Mouse (Mus musculus): ENCODE results near the gene Olfr366. TPM values are rescaled to one million over a fixed set of nuclear protein-coding genes. Genes with fewer than 3 reads are reported as not detected.
"Not testable (repeated sequence)": the region's sequence is repeated elsewhere in the genome, so short reads cannot be mapped to it uniquely, and the experiment has no call there.

The Olfr366 gene
- not detected in 2 replicates for total RNA-seq (2015)
- total RNA-seq (2017), result not detected in 2 replicates

DNA sequence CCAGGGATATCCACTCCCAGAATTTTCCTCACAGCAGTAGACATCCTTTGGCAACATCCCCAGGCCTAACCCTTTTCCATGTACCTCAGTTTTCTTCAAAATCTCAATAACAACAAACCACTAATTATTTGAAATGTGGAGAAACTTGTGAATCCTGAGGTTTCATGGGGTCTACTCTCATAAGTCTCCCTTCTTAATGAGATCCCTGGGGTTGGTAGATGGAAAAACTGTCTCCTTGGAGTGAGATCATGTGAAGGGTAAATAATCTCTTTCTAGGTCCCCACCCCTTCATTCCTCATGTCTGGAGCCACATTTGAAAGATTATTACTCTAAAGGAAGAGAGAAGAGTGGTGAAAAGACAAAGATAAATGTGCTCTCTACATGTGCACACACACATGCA, at the start of gene Olfr366:
TSS of gene Olfr366 (plus strand) at position 301 of the 400 bp plus-strand sequence.
- ATAC-seq (replicated peaks; ENCODE audit: poor library complexity), result no peak

DNA sequence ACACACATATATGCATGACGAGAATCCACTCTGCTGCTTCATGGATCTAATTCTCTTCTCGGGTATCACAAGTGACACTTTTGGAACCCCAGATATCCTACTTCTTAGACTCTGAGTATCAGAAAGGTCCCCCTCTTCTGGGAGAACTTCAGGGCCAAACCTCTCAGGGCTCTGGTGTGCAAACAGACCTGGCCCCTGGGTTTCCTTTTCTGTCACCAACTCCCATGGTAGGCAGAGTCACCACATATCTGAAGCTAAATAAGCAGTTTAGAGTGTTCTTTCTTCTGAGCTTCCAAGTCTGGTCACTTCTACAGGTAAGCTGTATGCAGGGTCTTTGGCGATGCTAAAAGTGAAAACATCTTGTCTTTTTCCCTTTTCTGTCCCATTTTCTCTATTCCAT, 23.5 kb upstream of the Olfr366 start, which contains the start of gene Olfr365:
TSS of gene Olfr365 (plus strand) at position 301 of the 400 bp plus-strand sequence.
- no peak for ATAC-seq (replicated peaks; ENCODE audit: poor library complexity)

DNA sequence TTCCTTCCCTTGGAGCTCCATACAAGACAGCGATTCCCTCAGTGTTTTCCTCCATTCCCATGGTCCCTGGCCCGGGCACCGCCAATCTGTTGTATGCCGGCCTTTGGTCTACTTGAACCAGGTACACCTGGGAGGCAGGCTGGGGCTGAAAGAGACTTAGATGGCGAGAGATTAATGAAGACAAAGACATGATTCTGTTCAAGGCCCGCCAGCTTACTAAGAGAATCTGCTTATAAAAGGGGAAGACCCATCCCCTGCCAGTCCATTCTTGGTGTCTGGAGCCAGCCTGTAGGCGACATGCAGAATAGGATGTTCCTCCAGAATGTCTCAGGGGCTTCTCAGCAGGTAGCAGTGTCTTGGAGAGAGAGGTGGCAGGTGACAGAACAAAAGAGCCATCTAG, 50.4 kb downstream of the Olfr366 start:
- ATAC-seq (replicated peaks; ENCODE audit: poor library complexity), result not testable (repeated sequence)

Other genes with a start within 250 kb of the Olfr366 start
- gene Olfr357, start 217.7 kb upstream of the Olfr366 start, total RNA-seq (2015), result not detected in 2 replicates
- gene Olfr357, start 217.7 kb upstream of the Olfr366 start, total RNA-seq (2017), result not detected in 2 replicates
- not detected in 2 replicates for gene Olfr358, start 202.2 kb upstream of the Olfr366 start, total RNA-seq (2015)
- not detected in 2 replicates for gene Olfr358, start 202.2 kb upstream of the Olfr366 start, total RNA-seq (2017)
- not detected in 2 replicates for gene Olfr360, start 145.8 kb upstream of the Olfr366 start, total RNA-seq (2015)
- not detected in 2 replicates for gene Olfr360, start 145.8 kb upstream of the Olfr366 start, total RNA-seq (2017)
- not detected in 2 replicates for gene Olfr361, start 122.3 kb upstream of the Olfr366 start, total RNA-seq (2015)
- gene Olfr361, start 122.3 kb upstream of the Olfr366 start, total RNA-seq (2017), result not detected in 2 replicates
- not detected in 2 replicates for gene Olfr362, start 93.7 kb upstream of the Olfr366 start, total RNA-seq (2015)
- gene Olfr362, start 93.7 kb upstream of the Olfr366 start, total RNA-seq (2017), result not detected in 2 replicates
- not detected in 2 replicates for gene Olfr364-ps1, start 72.3 kb upstream of the Olfr366 start, total RNA-seq (2015)
- gene Olfr364-ps1, start 72.3 kb upstream of the Olfr366 start, total RNA-seq (2017), result not detected in 2 replicates
- 0.05 TPM in 1 of 2 replicates, not detected in the other for gene Olfr365, start 23.4 kb upstream of the Olfr366 start, total RNA-seq (2015)
- not detected in 2 replicates for gene Olfr365, start 23.4 kb upstream of the Olfr366 start, total RNA-seq (2017)
- gene Olfr368, start 114.9 kb downstream of the Olfr366 start, total RNA-seq (2015), result not detected in 2 replicates
- not detected in 2 replicates for gene Olfr368, start 114.9 kb downstream of the Olfr366 start, total RNA-seq (2017)
- 27.3 TPM in 2 replicates for gene Pdcl, start 147.8 kb downstream of the Olfr366 start, total RNA-seq (2015)
- 56.1 and 98.5 TPM in 2 replicates for gene Pdcl, start 147.8 kb downstream of the Olfr366 start, total RNA-seq (2017)
- 28.8 and 29.9 TPM in 2 replicates for gene Rc3h2, start 211.3 kb downstream of the Olfr366 start, total RNA-seq (2015)
- gene Rc3h2, start 211.3 kb downstream of the Olfr366 start, total RNA-seq (2017), result 23.1 and 37.1 TPM in 2 replicates
- gene Zbtb26, start 231.6 kb downstream of the Olfr366 start, total RNA-seq (2015), result 7.3 and 8.3 TPM in 2 replicates
- 8.2 and 11.8 TPM in 2 replicates for gene Zbtb26, start 231.6 kb downstream of the Olfr366 start, total RNA-seq (2017)
- 16.2 and 17.4 TPM in 2 replicates for gene Zbtb6, start 231.6 kb downstream of the Olfr366 start, total RNA-seq (2015)
- 20.3 and 22.3 TPM in 2 replicates for gene Zbtb6, start 231.6 kb downstream of the Olfr366 start, total RNA-seq (2017)
- 20.0 and 31.9 TPM in 2 replicates for gene Rabgap1, start 231.7 kb downstream of the Olfr366 start, total RNA-seq (2015)
- 30.4 and 39.1 TPM in 2 replicates for gene Rabgap1, start 231.7 kb downstream of the Olfr366 start, total RNA-seq (2017)